Mouse (Mus musculus) midbrain, embryonic 14.5 days (tissue): ENCODE measurements around the gene Rhot2. TPM values are rescaled to one million over a fixed set of nuclear protein-coding genes. Genes with fewer than 3 reads are reported as not detected.
A peak's percentile ranks its signal among the peaks of the same experiment; 100 is the strongest.
"Not testable (repeated sequence)": the region's sequence is repeated elsewhere in the genome, so short reads cannot be mapped to it uniquely, and the experiment has no call there.

Source experiments
- ATAC-seq: fragments of 200-750 bp; cut with Nextera tagmentation; 2 replicates; pipeline ENCODE4 v1.8.0; 2017; ENCODE audit warnings: moderate number of reproducible peaks, moderate library complexity; ENCODE audit not compliant: low FRiP score, low TSS enrichment
- DNase-seq: peaks from one replicate; pipeline ENCODE4 v3.0.0-alpha.2; 2015
- H3K27ac ChIP-seq: fragments of 300-500 bp; sonication (generic); replicated peaks from 2 replicates; pipeline ENCODE4 v1.5.1; 2014; ENCODE audit warnings: mild to moderate bottlenecking, low read depth, low read length, moderate library complexity
- H3K27me3 ChIP-seq: fragments of 300-500 bp; sonication (generic); 2 replicates; pipeline ENCODE4 v1.6.1; 2014; ENCODE audit warnings: low read length, control low read depth, mixed read lengths; ENCODE audit not compliant: control insufficient read depth, insufficient read depth
- H3K36me3 ChIP-seq: fragments of 300-500 bp; sonication (generic); 2 replicates; pipeline ENCODE4 v1.6.1; 2014; ENCODE audit warnings: low read length, control low read depth; ENCODE audit not compliant: control insufficient read depth, insufficient read depth
- H3K4me1 ChIP-seq: fragments of 300-500 bp; sonication (generic); 2 replicates; pipeline ENCODE4 v1.6.1; 2014; ENCODE audit warnings: mild to moderate bottlenecking, antibody characterized with exemption, low read length, control low read depth; ENCODE audit not compliant: control insufficient read depth, insufficient read depth
- H3K4me2 ChIP-seq: fragments of 300-500 bp; sonication (generic); 2 replicates; pipeline ENCODE4 v1.6.1; 2014; ENCODE audit warnings: mild to moderate bottlenecking, low read length, moderate library complexity
- H3K4me3 ChIP-seq: fragments of 300-500 bp; sonication (generic); replicated peaks from 2 replicates; pipeline ENCODE4 v1.5.1; 2014; ENCODE audit warnings: low read depth, low read length
- H3K9ac ChIP-seq: fragments of 300-500 bp; sonication (generic); replicated peaks from 2 replicates; pipeline ENCODE4 v1.6.1; 2014; ENCODE audit warnings: mild to moderate bottlenecking, low read length, moderate library complexity
- H3K9me3 ChIP-seq: fragments of 300-500 bp; sonication (generic); 2 replicates; pipeline ENCODE4 v1.6.1; 2016; ENCODE audit warnings: low read length, control low read depth, mixed read lengths; ENCODE audit not compliant: control insufficient read depth
- WGBS: fragments of 180-500 bp; shearing (Covaris S2); extraction: QIAGEN DNeasy Blood & Tissue Kit; methylation state at CpG from one replicate; pipeline ENCODE4 v1.1.7; 2014; 5-methylcytosine and 5-hydroxymethylcytosine counted together
- polyA plus RNA-seq: library from polyadenylated mRNA; unstranded; fragments of >200 nt; fragmentation: Nextera tagmentation; extraction: Ambion mirVana; gene quantifications from 2 replicates; pipeline ENCODE4 v1.2.1, GENCODE M21; 2014

The Rhot2 gene
- polyA plus RNA-seq, 1 experiment from 2014 or later, result 9.6 TPM

DNA sequence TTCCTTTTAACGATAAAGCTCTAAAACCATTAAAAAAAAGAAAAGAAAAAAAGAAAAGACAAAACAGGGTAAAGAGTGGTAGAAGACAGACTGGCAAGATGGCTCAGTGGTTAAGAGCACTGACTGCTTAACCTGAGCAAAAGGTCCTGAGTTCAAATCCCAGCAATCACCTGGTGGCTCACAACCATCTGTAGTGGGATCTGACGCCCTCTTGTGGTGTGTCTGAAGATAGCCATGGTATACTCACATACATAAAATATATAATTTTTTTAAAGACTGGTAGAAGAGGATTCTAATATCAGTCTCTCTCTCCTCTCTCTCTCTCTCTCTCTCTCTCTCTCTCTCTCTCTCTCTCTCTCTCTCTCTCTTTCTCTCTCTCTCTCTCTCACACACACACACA lies 37.2 kb downstream of the Rhot2 start:
- H3K27ac ChIP-seq, H3K36me3 ChIP-seq, H3K4me2 ChIP-seq, ATAC-seq, H3K27me3 ChIP-seq, H3K9ac ChIP-seq, DNase-seq, H3K4me3 ChIP-seq, H3K9me3 ChIP-seq: not testable (repeated sequence)
- WGBS, result 60% methylated on average over 2 of the region's 2 CpGs
- H3K4me1 ChIP-seq, result peaks cover 45% of the 10 kb centered on the region

DNA sequence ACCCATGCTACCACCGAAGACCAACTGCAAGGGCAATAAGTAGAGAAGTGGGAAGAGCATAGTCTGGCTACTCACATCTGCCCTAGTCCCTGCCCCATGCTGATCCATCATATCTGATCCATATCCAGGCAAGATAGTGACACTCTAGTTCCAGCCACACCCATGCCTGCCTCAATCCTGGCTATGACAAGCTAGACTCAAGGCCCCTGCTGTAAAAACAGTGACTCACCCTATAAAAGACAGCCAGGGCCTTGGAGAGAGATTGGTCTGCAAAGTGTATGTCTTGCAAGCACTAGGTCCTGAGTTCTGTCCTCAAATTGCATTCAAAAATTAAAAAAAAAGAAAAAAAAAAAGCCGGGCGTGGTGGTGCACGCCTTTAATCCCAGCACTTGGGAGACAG lies 38.1 kb downstream of the Rhot2 start:
- Histone ChIP-seq H3K9ac (no peak overlapping the region), H3K27ac (no peak overlapping the region), H3K27me3 (no peaks in the 10 kb centered on the region), H3K4me1 (peaks cover 46% of the 10 kb centered on the region), H3K4me2 (no peak overlapping the region), H3K36me3 (no peaks in the 10 kb centered on the region), H3K4me3 (no peak overlapping the region), H3K9me3 (no peaks in the 10 kb centered on the region)
- ATAC-seq (no peak), DNase-seq (no peak)
- WGBS, result 91% methylated on average over 4 of the region's 4 CpGs

DNA sequence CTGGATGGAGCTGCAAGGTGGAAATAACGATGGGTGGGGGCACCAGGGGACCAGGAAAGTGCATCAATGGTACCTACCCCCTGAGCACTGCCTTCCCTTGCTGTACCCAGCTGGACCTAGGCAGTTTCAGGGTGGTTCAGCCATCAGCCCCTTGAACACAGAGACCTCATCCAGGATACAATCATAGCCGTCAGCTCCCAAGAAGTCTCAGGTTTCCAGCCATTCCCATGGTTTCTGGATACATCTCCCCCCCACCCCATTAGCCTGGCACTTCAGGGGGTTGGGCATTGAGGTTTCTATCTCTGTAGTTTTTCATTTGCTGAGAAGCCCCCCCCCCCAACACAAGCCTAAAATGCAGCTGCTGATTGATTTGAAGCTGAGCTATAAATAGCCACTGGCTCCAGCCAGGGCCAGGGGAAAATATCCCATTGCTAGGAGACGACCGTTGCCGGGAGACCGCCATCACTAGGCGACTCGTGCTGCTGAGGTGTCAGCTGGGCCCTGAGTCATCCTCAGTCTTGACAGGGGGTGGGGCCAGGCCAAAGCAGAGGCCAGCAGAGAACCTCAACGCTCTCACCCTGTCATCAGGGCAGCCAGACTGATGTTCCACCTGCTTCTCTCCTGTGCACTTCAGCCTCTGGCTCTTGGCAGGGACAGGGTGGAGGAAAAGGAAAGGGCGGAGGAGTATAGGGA lies 41.7 kb downstream of the Rhot2 start:
- Histone ChIP-seq H3K9me3 (no peaks in the 10 kb centered on the region), H3K9ac (peak overlapping the region; percentile 51), H3K4me2 (peak overlapping the region; percentile 49), H3K27ac (peak overlapping the region; percentile 96), H3K27me3 (no peaks in the 10 kb centered on the region), H3K4me3 (peak overlapping the region; percentile 14), H3K4me1 (peaks cover 24% of the 10 kb centered on the region), H3K36me3 (no peaks in the 10 kb centered on the region)
- WGBS, result 6% methylated on average over 10 of the region's 10 CpGs
- peak; percentile 90 for DNase-seq
- peak; percentile 87 for ATAC-seq

DNA sequence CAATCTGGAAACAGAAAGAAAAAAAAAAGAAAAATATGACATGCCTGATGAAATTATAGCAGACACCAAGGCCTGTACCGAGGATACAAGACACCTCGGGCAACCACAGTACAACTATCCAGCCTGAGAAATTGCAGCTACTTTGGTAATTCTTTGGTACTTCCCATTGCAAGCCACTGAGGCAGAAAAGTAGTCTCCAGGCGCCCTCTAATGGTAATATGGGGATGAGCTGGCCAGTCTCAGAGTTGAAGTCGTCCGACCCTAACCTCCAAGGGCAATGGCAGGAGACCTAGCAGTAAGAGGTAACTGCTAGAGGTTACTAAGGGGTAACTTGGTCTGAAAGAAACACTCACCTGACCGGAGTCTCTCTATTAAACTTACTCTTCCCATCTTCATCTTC lies 43.6 kb downstream of the Rhot2 start:
- ATAC-seq, result no peak
- WGBS, result 6% methylated on average over 6 of the region's 6 CpGs
- Histone ChIP-seq H3K27me3 (no peaks in the 10 kb centered on the region), H3K27ac (no peak overlapping the region), H3K4me2 (no peak overlapping the region), H3K9me3 (no peaks in the 10 kb centered on the region), H3K4me3 (no peak overlapping the region), H3K4me1 (peaks cover 31% of the 10 kb centered on the region), H3K9ac (no peak overlapping the region), H3K36me3 (no peaks in the 10 kb centered on the region)
- DNase-seq, result peak; percentile 90

DNA sequence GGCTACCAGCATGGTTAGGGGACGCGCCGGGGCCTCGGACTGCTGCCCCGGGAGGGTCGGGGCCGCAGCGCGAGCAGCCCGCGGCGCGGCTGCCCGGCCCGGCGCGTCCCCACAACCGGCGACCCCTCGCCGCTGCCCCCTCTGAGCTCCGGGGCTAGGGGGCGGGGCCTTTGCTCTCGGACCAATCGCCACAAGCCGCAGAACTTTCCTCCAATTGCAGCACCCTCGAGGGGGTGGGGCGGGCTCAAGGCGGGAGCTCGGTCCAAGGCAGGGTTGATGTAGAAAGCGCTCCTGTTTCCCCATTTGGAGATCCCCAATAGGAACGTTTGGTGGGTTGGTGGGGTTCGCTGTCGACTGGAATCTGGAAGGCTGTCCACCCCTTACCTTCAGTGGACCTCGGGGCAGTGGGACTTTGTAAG lies 47.7 kb downstream of the Rhot2 start, which contains the start of gene Metrn:
Gene Metrn, minus strand, starts transcription at position 186 of the 419 bp plus-strand sequence.
- 1% methylated on average over 35 of the region's 35 CpGs for WGBS
- Histone ChIP-seq H3K4me1 (peaks cover 37% of the 10 kb centered on the region), H3K27ac (0 out of 2 replicates have a peak within 1 kb of the TSS, but pooled peaks have one; percentile 2), H3K4me2 (peak within 1 kb of the TSS; percentile 76), H3K9me3 (no peaks in the 10 kb centered on the region), H3K36me3 (no peaks in the 10 kb centered on the region), H3K4me3 (peak within 1 kb of the TSS; percentile 46), H3K27me3 (no peaks in the 10 kb centered on the region), H3K9ac (peak within 1 kb of the TSS; percentile 44; the same call in 1 of the 2 replicates)
- ATAC-seq (peak; percentile 66), DNase-seq (peak; percentile 90)

DNA sequence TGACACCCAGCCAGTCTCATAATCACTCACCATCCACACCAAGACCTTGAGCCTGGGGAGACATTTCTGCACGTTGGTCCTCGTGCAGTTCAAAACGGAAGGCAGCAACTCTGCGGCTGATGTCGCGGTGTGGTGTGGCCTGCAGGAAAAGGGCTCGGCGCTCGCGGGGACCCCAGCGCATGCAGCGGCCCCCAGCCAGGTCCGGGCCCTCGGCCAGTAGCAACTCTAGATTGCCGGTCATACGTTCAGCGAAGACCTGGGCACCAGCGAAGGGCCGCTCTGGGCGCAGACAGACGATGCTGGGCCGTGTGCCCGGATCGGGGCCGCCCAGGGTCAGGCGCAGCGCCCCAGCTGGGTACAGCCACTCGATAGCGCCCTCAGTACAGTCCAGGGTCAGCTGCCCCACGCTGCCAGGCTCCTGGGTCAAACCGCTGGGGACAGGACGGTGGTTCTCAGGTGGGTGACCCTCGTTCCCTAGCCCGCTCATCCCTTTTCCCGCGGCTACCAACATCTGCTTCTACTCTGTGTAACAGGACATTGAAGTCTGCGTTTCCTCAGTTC lies 48.4 kb downstream of the Rhot2 start:
- H3K9ac ChIP-seq, result peak overlapping the region; percentile 44; the same call in 1 of the 2 replicates
- DNase-seq (no peak), ATAC-seq (no peak)
- under 1% methylated on average over 37 of the region's 37 CpGs for WGBS
- H3K27ac ChIP-seq, result 0 out of 2 replicates have a peak overlapping the region, but pooled peaks have one; percentile 2
- no peaks in the 10 kb centered on the region for H3K36me3 ChIP-seq
- peak overlapping the region; percentile 46 for H3K4me3 ChIP-seq
- no peaks in the 10 kb centered on the region for H3K27me3 ChIP-seq
- no peaks in the 10 kb centered on the region for H3K9me3 ChIP-seq
- H3K4me1 ChIP-seq, result peaks cover 37% of the 10 kb centered on the region
- H3K4me2 ChIP-seq, result peak overlapping the region; percentile 76

DNA sequence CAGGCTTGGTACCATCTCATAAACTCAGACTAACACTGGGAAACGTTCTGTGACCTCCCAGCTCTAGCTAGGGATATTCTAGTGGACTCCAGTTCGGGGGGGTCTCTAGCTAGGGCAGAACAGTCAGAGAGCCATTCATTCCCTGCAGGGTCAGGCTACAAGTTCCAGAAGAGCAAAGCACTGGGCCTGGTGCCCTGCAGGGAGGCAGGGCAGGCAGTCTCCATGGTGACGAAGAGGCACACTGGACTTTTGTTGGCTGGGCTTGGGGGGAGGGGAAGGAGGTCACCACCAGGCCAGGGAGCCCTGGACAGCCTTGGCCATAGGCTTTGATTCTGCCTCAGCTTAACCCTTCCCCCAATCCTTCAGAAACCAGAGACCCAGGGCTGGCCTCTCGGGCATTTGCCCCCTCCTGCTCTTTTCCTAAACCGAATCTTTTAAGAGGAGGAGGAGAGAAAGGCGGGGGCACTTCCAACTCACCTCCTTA lies 49.0 kb downstream of the Rhot2 start, which contains the start of gene AC134908.4:
Gene AC134908.4, minus strand, starts transcription at position 51 of the 484 bp plus-strand sequence.
- ATAC-seq, result no peak
- Histone ChIP-seq H3K27ac (0 out of 2 replicates have a peak within 1 kb of the TSS, but pooled peaks have one; percentile 2), H3K4me1 (peaks cover 43% of the 10 kb centered on the region), H3K4me3 (peak within 1 kb of the TSS; percentile 46), H3K4me2 (peak within 1 kb of the TSS; percentile 76), H3K9ac (peak within 1 kb of the TSS; percentile 44; the same call in 1 of the 2 replicates), H3K9me3 (no peaks in the 10 kb centered on the region), H3K36me3 (no peaks in the 10 kb centered on the region), H3K27me3 (no peaks in the 10 kb centered on the region)
- DNase-seq, result no peak
- 3% methylated on average over 6 of the region's 6 CpGs for WGBS

DNA sequence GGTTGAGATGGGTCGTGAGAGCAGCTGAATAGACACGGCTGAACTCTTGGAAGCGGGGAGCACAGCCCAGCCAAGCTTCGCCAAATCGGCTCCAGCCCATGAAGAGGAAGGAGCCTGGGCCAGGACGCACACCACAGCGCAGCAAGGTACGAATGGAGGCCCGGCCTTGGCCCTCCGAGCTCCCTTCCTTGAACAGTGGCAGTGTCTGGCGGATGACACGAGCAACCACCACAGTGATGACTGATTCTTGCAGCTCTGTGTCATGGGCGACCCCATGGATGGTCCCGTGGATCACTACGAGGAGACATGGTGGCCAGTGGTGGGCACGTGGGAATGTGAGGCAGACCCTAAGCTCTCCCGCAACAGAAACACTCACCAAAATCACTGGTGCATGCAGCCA lies 49.7 kb downstream of the Rhot2 start:
- Histone ChIP-seq H3K9ac (no peak overlapping the region; the same call in 1 of the 2 replicates), H3K4me1 (peaks cover 46% of the 10 kb centered on the region), H3K27me3 (no peaks in the 10 kb centered on the region), H3K4me3 (peak overlapping the region; percentile 46), H3K4me2 (peak overlapping the region; percentile 76), H3K36me3 (0 out of 2 replicates have a peak, but pooled peaks cover under 1% of the 10 kb centered on the region), H3K27ac (no peak overlapping the region), H3K9me3 (no peaks in the 10 kb centered on the region)
- 37% methylated on average over 17 of the region's 17 CpGs for WGBS
- ATAC-seq, result no peak
- no peak for DNase-seq
